Mouse (Mus musculus) lung, postnatal 0 days (tissue): ENCODE measurements around the gene Slc26a1. TPM values are rescaled to one million over a fixed set of nuclear protein-coding genes. Genes with fewer than 3 reads are reported as not detected.

ENCODE experiments used
- ATAC-seq: fragments of 200-750 bp; cut with Nextera tagmentation; 2 replicates; pipeline ENCODE4 v1.8.0; 2017; ENCODE audit warnings: moderate library complexity
- DNase-seq: peaks from one replicate; pipeline ENCODE4 v3.0.0-alpha.2; 2016; ENCODE audit warnings: low spot score
- H3K27ac ChIP-seq: fragments of 300-500 bp; sonication (generic); 2 replicates; pipeline ENCODE4 v1.5.1; 2014; ENCODE audit warnings: antibody characterized with exemption, mild to moderate bottlenecking, low read length, mixed read lengths
- H3K27me3 ChIP-seq: fragments of 300-500 bp; sonication (generic); replicated peaks from 2 replicates; pipeline ENCODE4 v1.6.1; 2014; ENCODE audit warnings: low read length, mixed read lengths; ENCODE audit not compliant: insufficient read depth
- H3K36me3 ChIP-seq: fragments of 300-500 bp; sonication (generic); 2 replicates; pipeline ENCODE4 v1.6.1; 2014; ENCODE audit warnings: low read length, mixed read lengths; ENCODE audit not compliant: insufficient read depth
- H3K4me1 ChIP-seq: fragments of 300-500 bp; sonication (generic); 2 replicates; pipeline ENCODE4 v1.6.1; 2014; ENCODE audit warnings: antibody characterized with exemption, low read depth, low read length, mixed read lengths; ENCODE audit not compliant: insufficient read depth
- H3K4me2 ChIP-seq: fragments of 300-500 bp; sonication (generic); replicated peaks from 2 replicates; pipeline ENCODE4 v1.6.1; 2014; ENCODE audit warnings: low read depth, mild to moderate bottlenecking, low read length, moderate library complexity, mixed read lengths
- H3K4me3 ChIP-seq: fragments of 300-500 bp; sonication (generic); 2 replicates; pipeline ENCODE4 v1.5.1; 2014; ENCODE audit warnings: low read depth, low read length
- H3K9ac ChIP-seq: fragments of 300-500 bp; sonication (generic); replicated peaks from 2 replicates; pipeline ENCODE4 v1.6.1; 2014; ENCODE audit warnings: low read depth, mild to moderate bottlenecking
- H3K9me3 ChIP-seq: fragments of 300-500 bp; sonication (generic); 2 replicates; pipeline ENCODE4 v1.6.1; 2016; ENCODE audit warnings: low read length, mixed read lengths
- CTCF ChIP-seq: IDR thresholded peaks from 2 replicates; pipeline ENCODE4 v1.5.1; 2016; ENCODE audit warnings: antibody characterized with exemption, mild to moderate bottlenecking
- EP300 ChIP-seq: IDR thresholded peaks from 2 replicates; pipeline ENCODE4 v1.6.1; 2016; ENCODE audit warnings: antibody characterized with exemption, mild to moderate bottlenecking, control low read depth
- WGBS: fragments of 180-500 bp; shearing (Covaris S2); extraction: QIAGEN DNeasy Blood & Tissue Kit; methylation state at CpG from one replicate; pipeline ENCODE4 v1.1.7; 2014; 5-methylcytosine and 5-hydroxymethylcytosine counted together
- polyA plus RNA-seq: library from polyadenylated mRNA; unstranded; fragments of >200 nt; fragmentation: Nextera tagmentation; extraction: Ambion mirVana; gene quantifications from 2 replicates; pipeline ENCODE4 v1.2.1, GENCODE M21; 2015

Gene Slc26a1
- polyA plus RNA-seq, 1 experiment from 2014 or later, result 0.19 TPM

DNA sequence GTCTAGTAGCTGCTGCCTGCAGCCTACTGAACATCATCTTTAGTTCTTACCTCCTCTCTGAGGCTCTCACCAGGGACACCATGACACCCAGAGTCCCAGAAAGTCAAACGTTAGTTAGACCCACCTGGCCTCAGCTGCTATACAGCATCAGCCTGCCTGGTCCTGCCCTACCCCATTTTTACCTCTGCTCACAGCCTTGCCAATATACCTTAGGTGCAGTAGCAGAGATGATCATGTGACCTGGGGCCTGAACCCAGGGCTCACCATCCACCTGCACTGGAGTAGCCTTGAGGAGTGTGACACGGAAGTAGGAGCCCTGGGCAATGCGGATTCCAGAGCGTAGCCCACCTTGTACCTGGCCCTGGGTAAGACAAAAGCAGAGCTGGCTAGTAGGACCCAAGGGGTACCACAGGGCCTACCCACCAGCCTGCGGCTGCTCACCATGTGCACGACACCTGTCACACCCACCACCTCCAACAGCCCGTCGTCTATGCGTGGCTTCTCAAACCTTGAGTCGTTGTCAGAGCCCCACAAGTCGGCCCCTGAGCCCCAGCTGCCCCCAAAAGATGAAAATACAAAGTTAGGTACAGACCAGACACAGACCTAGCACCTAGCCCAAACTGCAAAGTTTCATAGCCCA is 26.3 kb downstream of the Slc26a1 start:
- 91% methylated on average over 11 of the region's 11 CpGs for WGBS
- Histone ChIP-seq H3K9me3 (no peaks in the 10 kb centered on the region), H3K4me3 (no peak overlapping the region), H3K9ac (no peak overlapping the region), H3K4me2 (no peak overlapping the region), H3K27me3 (no peaks in the 10 kb centered on the region), H3K36me3 (peaks cover 10% of the 10 kb centered on the region; the same call in 1 of the 2 replicates), H3K27ac (no peak overlapping the region), H3K4me1 (no peaks in the 10 kb centered on the region)
- DNase-seq (no peak), ATAC-seq (no peak)
- TF ChIP-seq EP300, result no peak

DNA sequence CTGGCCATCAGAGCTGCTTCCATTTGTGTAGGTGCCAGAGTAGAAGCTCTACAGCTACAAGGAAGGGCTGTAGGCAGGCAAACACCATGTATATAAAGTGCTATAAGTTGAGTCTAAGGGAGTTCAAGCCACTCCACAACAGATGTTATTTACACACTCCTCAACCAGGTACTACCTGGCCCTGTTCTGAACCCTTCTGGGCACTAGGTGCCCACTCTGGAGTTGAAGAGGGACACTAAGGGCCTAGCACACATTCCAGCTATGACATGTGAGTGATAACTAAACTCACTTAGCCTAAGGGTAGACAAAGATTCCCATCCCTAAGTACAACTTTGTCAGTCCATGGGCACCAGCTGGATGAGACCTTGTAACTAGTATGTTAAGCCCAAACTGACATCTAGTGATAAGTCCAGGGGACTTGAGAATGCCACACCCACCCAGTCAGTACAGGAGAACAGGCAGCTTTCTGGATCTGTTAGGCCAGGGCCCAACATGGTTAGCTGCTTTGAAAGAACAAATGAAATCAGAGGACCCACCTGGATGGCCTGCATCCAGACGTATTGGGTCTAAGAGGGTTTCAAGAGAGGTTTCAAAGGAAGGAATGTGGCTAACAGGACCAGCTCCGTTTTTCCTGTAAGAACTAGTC is 27.4 kb downstream of the Slc26a1 start:
- Histone ChIP-seq H3K9me3 (no peaks in the 10 kb centered on the region), H3K9ac (no peak overlapping the region), H3K27me3 (no peaks in the 10 kb centered on the region), H3K27ac (no peak overlapping the region), H3K4me1 (no peaks in the 10 kb centered on the region), H3K4me2 (no peak overlapping the region), H3K36me3 (no peaks in the 10 kb centered on the region; the same call in 1 of the 2 replicates), H3K4me3 (no peak overlapping the region)
- DNase-seq, result peak; percentile 57
- ATAC-seq, result peak; percentile 69
- peak; percentile 60; the same call in 1 of the 2 replicates for TF ChIP-seq EP300
- no peak for TF ChIP-seq CTCF
- 58% methylated on average over 2 of the region's 2 CpGs for WGBS

- no peaks in the 10 kb centered on the region for H3K4me1 ChIP-seq
- 90% methylated on average over 2 of the region's 2 CpGs for WGBS
- no peak for DNase-seq
- no peak overlapping the region for H3K9ac ChIP-seq
- H3K4me3 ChIP-seq, result no peak overlapping the region
- no peak for ATAC-seq
- H3K9me3 ChIP-seq, result no peaks in the 10 kb centered on the region
- no peaks in the 10 kb centered on the region for H3K27me3 ChIP-seq
- H3K4me2 ChIP-seq, result no peak overlapping the region
- TF ChIP-seq CTCF (no peak), EP300 (no peak)
- no peak overlapping the region for H3K27ac ChIP-seq
- no peaks in the 10 kb centered on the region for H3K36me3 ChIP-seq
Observed at GRCm38 (mm10) chr5:108647311-108647710, 28.1 kb downstream of the Slc26a1 start.

GRCm38 (mm10) chr5:108646343-108646660 is 29.1 kb downstream of the Slc26a1 start:
- no peak for DNase-seq
- no peak for ATAC-seq
- Histone ChIP-seq H3K4me1 (no peaks in the 10 kb centered on the region), H3K36me3 (no peaks in the 10 kb centered on the region), H3K9ac (no peak overlapping the region), H3K9me3 (no peaks in the 10 kb centered on the region), H3K27me3 (no peaks in the 10 kb centered on the region), H3K4me3 (no peak overlapping the region), H3K27ac (no peak overlapping the region), H3K4me2 (no peak overlapping the region)
- WGBS, result 63% methylated on average over 3 of the region's 3 CpGs
- TF ChIP-seq EP300 (no peak), CTCF (no peak)

- no peaks in the 10 kb centered on the region for H3K36me3 ChIP-seq
Observed at GRCm38 (mm10) chr5:108645651-108646342, 29.6 kb downstream of the Slc26a1 start.

DNA sequence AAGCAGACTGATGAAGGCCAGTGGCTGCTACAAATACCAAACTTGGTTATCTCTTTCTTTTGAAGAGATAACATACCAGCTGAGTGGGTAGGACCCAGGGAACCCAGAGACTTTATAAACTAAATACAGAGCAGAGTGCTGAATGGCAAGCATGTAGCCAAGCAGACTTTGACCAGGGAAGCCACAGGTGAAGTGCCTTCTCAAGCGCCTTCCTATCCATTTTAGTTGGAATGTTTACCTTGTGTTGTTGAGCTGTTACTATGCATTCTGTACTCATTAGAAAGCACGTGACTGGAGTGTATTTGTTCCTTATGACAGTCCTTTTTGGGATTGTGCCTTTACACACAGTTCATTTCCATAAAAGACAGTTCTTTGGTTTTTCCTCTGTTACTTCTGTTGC is 31.7 kb downstream of the Slc26a1 start:
- no peak overlapping the region for H3K4me2 ChIP-seq
- H3K4me3 ChIP-seq, result no peak overlapping the region
- H3K9me3 ChIP-seq, result no peaks in the 10 kb centered on the region
- no peak overlapping the region for H3K27ac ChIP-seq
- H3K9ac ChIP-seq, result no peak overlapping the region
- peak; percentile 60 for DNase-seq
- WGBS, result 63% methylated on average over 2 of the region's 2 CpGs
- H3K27me3 ChIP-seq, result no peaks in the 10 kb centered on the region
- ATAC-seq, result peak; percentile 66
- H3K36me3 ChIP-seq, result no peaks in the 10 kb centered on the region
- H3K4me1 ChIP-seq, result no peaks in the 10 kb centered on the region
- TF ChIP-seq CTCF (no peak), EP300 (peak; percentile 69)

More at GRCm38 (mm10) chr5:108645651-108646342, 29.6 kb downstream of the Slc26a1 start:
- H3K4me1 ChIP-seq, result no peaks in the 10 kb centered on the region
- H3K9me3 ChIP-seq, result no peaks in the 10 kb centered on the region
- H3K9ac ChIP-seq, result no peak overlapping the region
- DNase-seq, result peak; percentile 61
- no peak overlapping the region for H3K27ac ChIP-seq
- no peak overlapping the region for H3K4me3 ChIP-seq
- ATAC-seq, result peak; percentile 55
- 77% methylated on average over 9 of the region's 9 CpGs for WGBS
- no peaks in the 10 kb centered on the region for H3K27me3 ChIP-seq
- H3K4me2 ChIP-seq, result no peak overlapping the region
- TF ChIP-seq EP300, result no peak
- peak; percentile 66 for TF ChIP-seq CTCF
